Mouse (Mus musculus) left cerebral cortex, postnatal 25 days (tissue): ENCODE measurements around the gene Exosc2. TPM values are rescaled to one million over a fixed set of nuclear protein-coding genes. Genes with fewer than 3 reads are reported as not detected.

Source experiments
- DNase-seq, 2 experiments: peaks; one replicate each; pipeline ENCODE4 v3.0.0; 2022; ENCODE audit warnings: low spot score in 2 of 2, mixed read lengths in 1 of 2
- intact Hi-C: fragments of 180-260 bp; cut with DNase I; formaldehyde crosslinking; loops from one replicate; pipeline ENCODE4 v1.15.1; 2025
- total RNA-seq, 2 experiments: library from RNA; stranded (reverse); gene quantifications; 2 replicates each; pipeline ENCODE4 v1.2.3; 2021

Gene Exosc2
- 10 to 100 TPM; 22.0 to 22.5 TPM for total RNA-seq

DNA sequence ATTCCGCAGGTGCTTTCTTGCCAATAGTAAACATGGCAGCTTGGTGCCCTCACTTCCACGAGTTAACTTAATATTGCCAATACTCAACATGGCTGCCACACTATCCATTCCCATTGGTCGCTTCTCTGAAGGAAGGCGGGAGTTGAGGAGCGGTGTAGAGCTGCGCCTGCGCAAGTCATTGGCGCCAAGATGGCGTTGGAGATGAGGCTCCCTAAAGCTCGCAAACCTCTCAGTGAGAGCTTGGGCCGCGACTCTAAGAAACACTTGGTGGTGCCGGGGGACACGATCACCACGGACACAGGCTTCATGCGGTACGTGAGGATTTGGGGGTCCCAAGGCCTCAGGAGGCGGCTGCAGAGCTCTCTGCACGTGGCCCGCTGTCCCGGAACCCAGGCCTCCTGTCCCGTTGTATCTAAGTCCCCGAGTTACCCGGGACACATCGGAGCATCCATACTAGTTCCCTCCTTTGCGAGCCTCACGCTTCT lies at the start of gene Exosc2:
Gene Exosc2, plus strand, starts transcription at position 165 of the 485 bp plus-strand sequence.
- intact Hi-C loops, result loop anchor here (5.0 kb wide), 1 partner anchor 98 kb away; the partner anchor contains the start of gene Fubp3
- peak; percentile 91 to 97 for DNase-seq

DNA sequence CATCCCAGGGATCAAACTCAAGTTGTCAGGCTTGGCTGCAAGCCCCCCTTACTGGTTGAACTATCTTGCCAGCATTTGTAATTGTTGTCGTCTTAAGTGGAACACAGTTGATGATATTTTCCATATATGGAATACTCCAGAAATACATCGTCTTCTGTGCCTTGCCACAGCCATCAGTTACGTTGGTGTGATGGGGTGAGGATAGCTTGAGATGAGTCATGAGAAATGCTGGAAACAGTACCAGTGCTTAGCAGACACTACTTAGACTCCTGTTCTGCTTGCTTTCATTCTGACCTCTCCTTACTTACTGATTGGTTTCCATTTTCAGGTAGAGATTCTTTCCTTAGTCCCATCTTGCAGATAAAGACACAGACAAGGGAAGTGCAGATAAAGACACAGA lies 37.0 kb upstream of the Exosc2 start:
- intact Hi-C loops, result no loop called here
- peak in 1 of 2 experiments; percentile 54 for DNase-seq

DNA sequence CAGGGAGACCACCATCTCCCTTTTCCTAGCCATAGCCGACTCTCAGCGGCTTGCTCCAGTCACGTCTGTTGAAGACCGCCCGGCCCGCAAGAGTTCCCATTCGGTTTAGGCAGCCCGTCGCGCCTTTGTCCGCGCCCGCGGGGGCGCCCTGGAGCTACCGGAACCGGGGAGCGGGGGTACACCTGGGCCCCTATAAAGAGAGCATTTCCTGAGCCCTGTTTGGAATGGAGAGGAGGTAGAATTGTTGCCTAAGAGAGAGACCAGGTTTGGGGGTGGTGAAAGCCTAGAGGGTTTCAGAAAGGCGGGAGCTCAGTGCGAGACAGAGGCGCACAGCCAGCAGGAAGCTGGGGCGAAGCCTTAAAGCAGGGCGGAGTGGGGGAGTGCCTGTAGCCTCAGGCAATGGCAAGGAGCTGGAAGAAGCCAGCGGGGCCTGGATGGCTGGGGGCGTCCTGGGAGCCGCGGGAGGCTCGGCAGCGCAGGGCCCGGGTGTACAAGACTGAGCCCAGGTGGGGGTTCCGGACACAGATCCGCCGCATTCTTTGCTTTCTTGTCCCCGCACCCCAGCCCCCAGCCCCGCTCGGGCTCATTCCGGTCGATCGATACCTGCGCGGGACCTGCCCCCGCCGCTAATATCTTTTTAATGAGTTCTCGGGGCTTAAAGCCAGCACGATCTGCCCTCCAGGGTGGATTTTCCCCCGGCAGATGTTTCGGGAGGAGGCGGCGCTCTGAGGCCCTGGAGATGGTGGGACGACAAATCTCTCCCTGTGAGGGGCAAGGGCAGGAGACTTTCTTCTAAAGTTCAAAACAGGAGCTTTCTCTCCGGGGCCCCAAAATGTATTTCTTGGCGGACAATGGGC lies 35.0 kb upstream of the Exosc2 start:
- intact Hi-C loops, result no loop called here

DNA sequence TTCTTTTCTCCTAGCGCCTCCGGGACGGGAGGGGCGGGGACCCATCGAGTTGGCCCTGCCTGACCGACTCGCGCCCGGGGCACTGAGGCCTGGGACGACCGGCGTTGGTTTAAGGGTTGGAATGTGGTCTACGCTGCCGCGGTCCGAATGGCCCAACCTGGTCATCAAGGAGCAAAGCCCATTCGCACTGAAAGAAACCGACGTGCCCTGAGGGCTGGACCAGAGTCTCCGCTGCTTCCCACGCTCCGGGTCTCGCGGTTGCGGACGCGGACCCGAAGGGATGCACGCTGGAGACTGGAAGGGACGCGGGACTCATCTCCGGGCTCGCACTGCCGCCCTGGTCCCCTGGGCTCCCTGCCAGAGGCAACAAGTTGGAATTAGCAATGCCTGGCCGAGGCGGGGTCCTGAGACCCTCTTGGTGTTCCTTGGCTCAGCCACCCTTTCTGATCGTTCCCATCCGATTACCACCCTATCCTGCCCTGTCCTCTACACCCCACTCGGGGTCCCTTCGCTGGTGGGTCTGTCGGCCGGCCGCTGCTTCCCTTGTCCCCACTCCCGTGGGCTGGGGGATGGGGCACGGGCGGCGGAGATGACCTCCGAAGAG lies 34.3 kb upstream of the Exosc2 start:
- intact Hi-C loops, result no loop called here
- DNase-seq, result no peak

More for the DNA sequence above, 35.0 kb upstream of the Exosc2 start:
- peak in 1 of 2 experiments; percentile 36 for DNase-seq

DNA sequence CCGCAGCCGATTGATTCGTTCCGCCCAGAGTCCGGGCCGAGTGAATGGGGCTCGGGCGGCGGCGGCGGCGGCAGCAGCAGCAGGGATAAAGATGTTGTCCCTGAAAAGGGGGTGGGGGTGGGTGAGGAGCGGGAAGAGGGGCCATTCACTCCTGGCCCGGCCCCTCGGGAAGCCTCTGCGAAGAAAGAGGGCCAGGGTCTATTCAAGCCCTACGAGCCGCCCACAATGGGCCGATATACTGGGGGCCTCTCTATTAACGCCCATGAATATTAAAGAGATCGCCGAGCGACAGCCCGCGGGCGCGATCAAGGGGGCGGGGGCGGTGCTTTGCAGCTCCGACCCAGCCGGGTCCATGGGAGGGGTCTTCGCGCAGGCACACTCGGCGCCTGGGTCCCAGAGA lies 33.8 kb upstream of the Exosc2 start:
- intact Hi-C loops, result no loop called here
- no peak for DNase-seq

DNA sequence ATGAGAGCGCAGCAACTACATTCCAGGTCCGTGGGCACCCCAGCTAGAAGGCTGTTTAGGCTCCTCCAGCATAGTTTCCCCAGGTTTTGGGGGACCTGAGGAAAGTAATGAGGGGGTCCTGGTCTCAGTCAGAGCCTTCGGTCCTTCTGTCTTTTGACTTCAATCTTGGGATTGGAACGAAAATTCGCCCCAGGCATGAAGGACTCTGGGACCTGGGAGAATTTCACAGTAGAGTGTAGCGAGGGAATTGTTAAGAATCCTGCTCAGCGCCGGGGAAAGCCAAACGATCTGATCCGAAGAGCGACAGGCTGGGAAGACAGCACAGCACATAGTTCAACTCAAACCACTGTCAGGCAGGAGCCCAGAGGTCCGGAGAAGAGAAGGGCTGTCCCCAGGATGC lies 33.2 kb upstream of the Exosc2 start:
- no peak for DNase-seq
- intact Hi-C loops, result no loop called here

DNA sequence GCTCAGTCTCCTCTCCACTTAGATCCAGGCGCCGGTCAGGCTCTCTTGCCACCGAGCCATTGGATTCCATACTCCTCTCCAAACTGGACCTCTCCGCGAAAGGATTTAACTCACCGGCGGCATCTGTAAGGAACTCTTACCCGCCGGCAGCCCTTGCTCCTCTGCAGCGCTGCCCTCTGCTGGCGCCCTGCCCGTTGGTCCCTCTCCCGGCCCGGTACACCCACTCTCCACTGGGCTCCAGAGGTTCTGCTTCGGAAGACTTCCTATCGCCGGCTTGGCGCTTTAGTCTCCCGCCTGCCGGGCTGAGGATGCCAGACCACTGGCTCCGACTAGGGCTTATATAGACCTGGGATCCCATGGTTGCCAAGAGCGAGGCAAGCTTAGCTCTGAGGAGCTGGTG lies 32.7 kb upstream of the Exosc2 start:
- DNase-seq, result no peak
- intact Hi-C loops, result no loop called here

DNA sequence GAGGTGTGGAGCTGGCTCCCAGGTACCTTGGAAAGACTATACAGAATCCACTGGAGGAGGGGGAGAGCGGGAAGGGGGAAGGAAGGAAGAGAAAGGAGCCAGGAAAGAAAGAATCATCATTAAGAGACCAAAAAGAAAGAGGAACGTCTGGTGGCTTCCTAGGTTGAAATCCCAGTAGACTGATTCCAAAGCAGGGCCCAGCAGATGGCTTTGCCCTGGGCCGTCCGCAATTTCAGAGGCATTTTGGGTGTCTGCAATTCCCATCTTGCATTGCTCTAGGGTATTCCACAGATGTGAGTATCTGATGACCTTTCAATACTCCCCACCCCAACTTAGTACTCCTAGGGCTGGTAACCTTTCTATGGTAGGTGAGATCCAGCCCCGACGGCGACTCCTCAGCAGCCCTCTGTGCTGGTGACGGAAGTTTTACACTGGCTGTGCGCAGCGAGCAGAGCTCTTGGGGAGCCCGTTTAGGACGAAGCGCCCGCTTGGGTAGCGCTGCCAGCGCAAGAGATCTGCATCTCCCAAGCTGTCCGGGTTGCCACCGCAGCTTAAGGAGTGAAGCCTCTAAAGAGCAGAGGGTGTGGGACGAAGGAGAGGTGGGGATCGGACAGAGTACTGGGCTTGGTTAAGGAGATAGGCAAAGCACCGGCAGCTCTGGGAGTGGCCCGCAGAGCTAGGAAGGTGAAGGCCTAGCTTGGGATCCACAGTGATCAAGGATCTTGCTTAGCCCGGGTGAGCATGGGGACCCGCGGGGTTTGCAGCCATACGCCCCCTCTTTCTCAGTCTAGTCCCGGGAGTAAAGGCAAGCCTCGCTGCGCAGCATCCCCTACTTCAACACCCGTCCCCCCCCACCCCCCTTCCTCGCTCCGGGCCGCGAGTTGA lies 31.7 kb upstream of the Exosc2 start:
- DNase-seq, result no peak
- intact Hi-C loops, result no loop called here

DNA sequence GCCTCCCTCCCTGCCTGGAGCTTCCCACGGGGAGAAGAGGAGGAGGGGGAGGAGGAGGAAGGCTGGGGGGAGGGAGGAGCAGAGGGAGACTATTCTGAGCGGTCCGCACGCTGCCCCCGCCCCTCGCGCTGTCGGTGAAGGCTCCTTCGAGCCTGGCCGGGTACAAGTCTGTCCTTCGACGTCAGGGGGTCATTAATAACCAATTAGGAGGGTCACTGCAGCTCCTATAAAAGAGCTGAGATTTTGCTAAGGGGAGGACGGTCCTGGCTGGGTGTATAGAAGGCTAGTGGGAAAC lies 31.1 kb upstream of the Exosc2 start:
- no peak for DNase-seq
- intact Hi-C loops, result no loop called here

DNA sequence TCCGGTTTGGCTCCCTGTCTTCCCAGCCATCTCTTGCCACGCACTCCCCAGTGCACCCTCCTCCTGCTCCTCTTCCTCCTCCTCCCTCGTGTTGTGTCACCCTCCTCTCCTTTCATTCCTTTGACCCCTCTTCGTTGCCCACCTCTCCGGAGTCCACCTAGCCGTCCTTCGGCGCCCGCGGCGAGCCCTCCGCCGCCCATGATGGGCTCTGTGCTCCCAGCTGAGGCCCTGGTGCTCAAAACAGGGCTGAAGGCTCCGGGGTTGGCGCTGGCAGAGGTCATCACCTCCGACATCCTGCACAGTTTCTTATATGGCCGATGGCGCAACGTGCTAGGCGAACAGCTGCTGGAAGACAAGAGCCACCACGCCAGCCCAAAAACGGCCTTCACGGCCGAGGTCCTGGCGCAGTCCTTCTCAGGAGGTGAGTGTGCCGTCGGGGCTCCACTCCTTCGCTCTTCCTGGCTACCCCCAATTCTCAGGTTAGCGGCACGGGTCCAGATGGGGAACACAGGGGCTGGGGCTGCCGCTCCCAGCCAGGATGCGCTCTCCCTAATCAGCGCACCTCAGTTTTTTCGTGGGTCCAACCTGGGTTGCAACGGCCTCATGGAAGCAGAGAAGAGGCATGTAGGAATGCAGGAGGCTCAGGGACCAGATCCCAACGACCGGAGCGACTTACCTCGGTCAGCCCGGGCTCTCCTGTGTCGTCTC lies 30.5 kb upstream of the Exosc2 start, which contains the start of gene Prdm12:
Gene Prdm12, plus strand, starts transcription at position 137 of the 708 bp plus-strand sequence.
- no peak for DNase-seq
- intact Hi-C loops, result no loop called here

DNA sequence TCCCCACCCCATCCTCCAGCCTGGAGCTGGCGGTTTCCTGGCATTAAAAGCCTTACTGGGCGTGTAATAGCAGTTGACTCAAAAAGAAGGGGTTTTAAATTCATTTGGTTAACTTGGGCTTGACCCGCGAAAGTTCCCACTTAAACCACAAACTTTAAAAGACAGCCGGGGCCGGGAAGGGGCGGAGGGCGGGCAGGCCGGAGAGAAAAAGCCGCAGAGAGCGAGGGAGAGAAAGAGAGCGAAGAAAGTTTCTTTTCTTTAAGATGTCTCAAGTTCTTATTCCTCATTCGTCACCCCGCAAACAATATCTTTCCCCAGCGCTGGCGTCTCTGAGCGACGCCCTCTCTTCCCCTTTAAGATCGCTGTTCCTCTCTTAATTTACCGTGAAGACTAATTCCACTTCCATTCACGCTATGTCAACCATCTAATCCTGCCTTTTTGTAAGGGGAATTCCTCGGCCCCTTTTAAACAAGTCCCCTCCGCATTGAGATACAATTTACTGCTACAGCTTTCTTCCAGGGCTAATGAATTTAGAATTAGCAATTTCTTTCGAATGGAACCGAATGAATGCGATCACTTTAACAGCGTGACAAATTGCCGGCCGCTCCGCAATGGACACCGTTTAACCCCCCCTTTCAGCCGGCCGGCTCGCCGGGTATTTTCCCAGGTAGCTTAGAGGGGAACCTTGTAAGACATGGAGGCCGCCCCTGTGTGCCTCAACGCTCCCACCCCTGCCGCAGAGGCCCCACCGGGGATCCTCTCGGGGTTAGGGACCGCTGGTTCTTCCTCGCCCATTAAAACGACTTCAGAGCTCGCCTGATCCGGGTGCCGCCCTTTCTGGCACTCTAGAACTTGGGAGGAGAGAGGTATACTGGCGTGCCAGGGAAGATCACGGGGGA lies 29.7 kb upstream of the Exosc2 start:
- intact Hi-C loops, result no loop called here
- DNase-seq, result no peak

DNA sequence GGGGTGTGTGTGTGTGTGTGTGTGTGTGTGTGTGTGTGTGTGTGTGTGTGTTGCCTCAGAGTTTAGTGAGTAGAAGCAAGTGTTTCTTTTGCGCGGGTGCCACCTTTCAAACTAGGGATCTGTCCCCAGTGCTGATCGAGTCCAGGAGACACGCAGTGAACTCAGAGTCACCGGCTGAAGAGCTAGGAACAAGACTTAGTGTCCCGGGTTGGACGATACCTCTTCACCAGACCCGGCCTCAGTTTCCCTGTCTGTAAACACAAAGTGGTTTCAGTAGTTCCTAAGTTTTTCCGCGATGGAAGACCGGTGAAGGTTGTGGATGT lies 29.0 kb upstream of the Exosc2 start:
- intact Hi-C loops, result no loop called here
- DNase-seq, result no peak

DNA sequence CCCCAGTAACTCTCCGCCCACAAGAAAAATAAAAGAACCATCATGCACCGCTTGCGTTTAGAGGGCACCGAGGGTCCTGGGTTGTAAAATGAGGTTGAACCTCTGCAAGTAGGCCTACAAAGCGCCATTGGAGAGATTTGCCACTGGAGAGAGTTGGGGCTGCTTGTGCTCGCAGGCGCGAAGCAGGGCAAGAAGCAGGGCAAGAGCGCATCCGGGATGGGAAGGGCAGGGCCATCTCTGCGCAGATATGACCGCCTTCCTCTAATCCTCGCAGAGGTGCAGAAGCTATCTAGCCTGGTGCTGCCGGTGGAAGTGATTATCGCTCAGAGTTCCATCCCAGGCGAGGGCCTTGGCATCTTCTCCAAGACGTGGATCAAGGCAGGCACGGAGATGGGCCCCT lies 28.6 kb upstream of the Exosc2 start:
- intact Hi-C loops, result no loop called here
- DNase-seq, result no peak

DNA sequence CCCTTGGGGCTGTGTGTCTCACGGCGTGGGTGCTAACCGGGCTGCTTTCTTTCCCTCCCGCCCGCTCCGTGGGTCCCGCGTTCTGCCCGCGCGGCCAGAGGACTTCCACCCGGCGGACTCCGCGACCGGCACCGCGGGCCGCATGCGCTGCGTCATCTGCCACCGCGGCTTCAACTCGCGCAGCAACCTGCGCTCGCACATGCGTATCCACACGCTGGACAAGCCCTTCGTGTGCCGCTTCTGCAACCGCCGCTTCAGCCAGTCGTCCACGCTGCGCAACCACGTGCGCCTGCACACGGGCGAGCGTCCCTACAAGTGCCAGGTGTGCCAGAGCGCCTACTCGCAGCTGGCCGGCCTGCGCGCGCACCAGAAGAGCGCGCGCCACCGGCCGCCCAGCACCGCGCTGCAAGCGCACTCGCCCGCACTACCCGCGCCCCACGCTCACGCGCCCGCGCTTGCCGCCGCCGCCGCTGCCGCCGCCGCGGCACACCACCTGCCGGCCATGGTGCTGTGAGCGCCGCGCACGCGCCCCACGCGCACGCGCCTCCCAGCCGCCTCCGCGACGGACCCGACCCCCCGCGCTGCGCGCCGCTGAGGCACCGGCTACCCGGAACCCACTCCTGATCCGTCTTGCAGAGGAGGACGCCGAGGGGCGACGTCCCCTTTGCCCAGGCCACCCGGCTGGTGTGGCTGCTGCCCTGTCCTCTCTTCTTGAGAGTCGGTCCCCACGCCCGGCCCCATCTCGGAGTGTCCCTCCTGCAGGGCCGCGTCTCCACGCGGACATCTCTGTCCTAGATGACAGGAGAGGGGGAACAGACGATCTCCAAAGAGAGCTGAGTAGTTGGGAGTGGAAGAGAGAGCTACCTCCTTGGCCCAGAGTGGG lies 16.3 kb upstream of the Exosc2 start:
- intact Hi-C loops, result loop anchor here (2.0 kb wide), 1 partner anchor 81 kb away; the partner anchor contains the start of gene Fubp3
- peak; percentile 82 to 90 for DNase-seq

DNA sequence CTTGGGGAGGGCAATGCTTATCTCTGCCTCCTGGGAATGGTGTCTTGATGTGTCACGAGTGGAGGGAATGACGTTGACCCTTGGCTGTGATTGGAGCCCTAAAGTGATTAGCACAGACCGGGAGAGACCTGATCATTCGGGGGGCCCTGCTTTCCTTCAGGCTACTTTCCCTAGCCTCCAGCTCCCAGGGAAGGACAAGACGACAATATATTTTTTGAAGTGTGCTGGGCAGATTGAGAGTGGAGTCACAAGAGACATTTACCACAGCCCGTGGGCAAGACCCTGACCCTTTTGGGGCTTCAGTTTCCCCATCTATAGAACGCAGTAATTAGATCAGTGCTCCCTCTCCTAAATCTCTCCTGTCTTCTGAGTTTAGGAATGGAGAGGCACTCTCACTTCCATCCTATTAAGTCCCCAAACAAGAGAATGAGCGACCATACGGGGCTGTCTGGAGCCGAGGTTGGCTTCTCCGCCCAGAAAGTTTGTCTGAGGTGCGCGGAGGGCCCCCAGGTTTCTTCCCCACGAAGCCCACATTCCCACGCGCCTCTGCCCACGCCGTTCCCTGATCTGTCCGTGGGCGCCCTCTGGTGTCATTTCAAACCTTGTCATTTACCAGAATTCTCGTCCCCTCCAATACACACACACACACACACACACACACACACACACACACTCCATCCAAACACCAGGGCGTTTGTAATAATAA lies 15.5 kb upstream of the Exosc2 start:
- peak; percentile 55 to 68 for DNase-seq
- intact Hi-C loops, result loop anchor here (1.0 to 2.0 kb wide), 2 partner anchors 82 to 172 kb away; partner anchors contain the start of gene Fubp3

DNA sequence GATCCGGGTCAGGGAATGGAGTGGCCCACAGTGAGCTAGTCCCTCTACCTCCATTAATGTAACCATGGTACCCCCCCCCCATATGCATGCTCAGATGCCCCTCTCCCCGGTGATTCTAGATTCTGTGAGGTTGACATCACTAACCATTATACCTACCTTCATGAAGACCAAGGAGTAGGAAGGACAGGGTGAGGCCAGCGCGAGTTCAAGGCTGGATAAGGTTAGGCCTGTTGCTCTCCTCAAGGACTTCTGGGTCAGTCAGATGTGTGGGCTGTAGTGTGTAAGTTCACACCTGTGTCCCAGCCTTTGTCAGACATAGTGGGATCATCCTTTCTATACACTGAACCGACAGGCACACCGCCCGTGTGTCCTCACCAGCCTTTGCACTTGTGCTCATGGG lies 14.1 kb upstream of the Exosc2 start:
- DNase-seq, result no peak
- intact Hi-C loops, result no loop called here
